Mouse (Mus musculus) heart, adult 2 months (tissue): ENCODE data around the gene Mapk11. TPM values are rescaled to one million over a fixed set of nuclear protein-coding genes. Genes with fewer than 3 reads are reported as not detected.

ENCODE experiments used
- DNase-seq, 2 experiments: peaks; one replicate each; pipeline ENCODE4 v3.0.0; 2021
- H3K27ac ChIP-seq: fragments of 200-600 bp; 2 replicates; pipeline ENCODE4 v1.8.1; 2022
- H3K27me3 ChIP-seq: fragments of 200-500 bp; 2 replicates; pipeline ENCODE4 v1.6.1; 2012; ENCODE audit warnings: mild to moderate bottlenecking, low read length, inconsistent platforms, mixed read lengths; ENCODE audit not compliant: control insufficient read depth, insufficient read depth
- H3K36me3 ChIP-seq: fragments of 200-500 bp; 2 replicates; pipeline ENCODE4 v1.6.1; 2012; ENCODE audit warnings: low read length, inconsistent platforms; ENCODE audit not compliant: control insufficient read depth, insufficient read depth
- H3K4me1 ChIP-seq: fragments of 200-500 bp; 2 replicates; pipeline ENCODE4 v1.6.1; 2011; ENCODE audit warnings: low read length; ENCODE audit not compliant: control insufficient read depth, insufficient read depth
- H3K4me3 ChIP-seq: fragments of 200-600 bp; 2 replicates; pipeline ENCODE4 v1.8.1; 2022
- H3K79me2 ChIP-seq: fragments of 200-500 bp; replicated peaks from 2 replicates; pipeline ENCODE4 v1.6.1; 2012; ENCODE audit warnings: mild to moderate bottlenecking, inconsistent platforms, low read length, moderate library complexity, mixed read lengths; ENCODE audit not compliant: control insufficient read depth, insufficient read depth
- H3K9ac ChIP-seq: fragments of 200-500 bp; 2 replicates; pipeline ENCODE4 v1.6.1; 2012; ENCODE audit warnings: low read depth, mild to moderate bottlenecking, control low read depth, inconsistent platforms, low read length, mixed read lengths
- CTCF ChIP-seq: fragments of 200-600 bp; IDR thresholded peaks from 2 replicates; pipeline ENCODE4 v1.8.1; 2022; ENCODE audit warnings: antibody characterized with exemption, mild to moderate bottlenecking, moderate library complexity
- EP300 ChIP-seq: fragments of 200-500 bp; IDR thresholded peaks from 2 replicates; pipeline ENCODE4 v1.6.1; 2011; ENCODE audit warnings: low read depth, low read length, control low read depth; ENCODE audit not compliant: insufficient read depth
- POLR2A ChIP-seq: fragments of 200-500 bp; IDR thresholded peaks from 2 replicates; pipeline ENCODE4 v1.6.1; 2011; ENCODE audit warnings: mild to moderate bottlenecking, low read depth, low read length, control low read depth; ENCODE audit not compliant: insufficient read depth
- WGBS: fragments of 180-500 bp; shearing (Covaris S2); methylation state at CpG from one replicate; pipeline ENCODE4 v1.1.7; 2018; 5-methylcytosine and 5-hydroxymethylcytosine counted together
- intact Hi-C: fragments of 180-260 bp; cut with DNase I; formaldehyde crosslinking; loops from one replicate; pipeline ENCODE4 v1.15.1; 2025
- polyA plus RNA-seq: library from polyadenylated mRNA; depleted of rRNA; stranded (reverse); fragments of >200 nt; gene quantifications from 2 replicates; pipeline ENCODE4 v1.2.3, GENCODE M21; 2012
- total RNA-seq, 2 experiments: library from RNA; stranded (reverse); gene quantifications; 2 replicates each; pipeline ENCODE4 v1.2.3; 2021

Gene Mapk11
- total and polyA plus RNA-seq, 3 experiments, result 1.9 to 4.7 (median 2.0) TPM

- intact Hi-C loops, result no loop called here
These were observed 23.0 kb upstream of the Mapk11 start for GRCm38 (mm10) chr15:89172276-89172935.

GRCm38 (mm10) chr15:89171526-89172051 is 22.2 kb upstream of the Mapk11 start:
- 86% methylated on average over 5 of the region's 5 CpGs for WGBS

More at GRCm38 (mm10) chr15:89172276-89172935, 23.0 kb upstream of the Mapk11 start:
- no peaks in the 10 kb centered on the region; the same call in 1 of the 2 replicates for H3K36me3 ChIP-seq
- H3K9ac ChIP-seq, result peak overlapping the region; percentile 84
- 42% methylated on average over 17 of the region's 17 CpGs for WGBS
- no peaks in the 10 kb centered on the region for H3K27me3 ChIP-seq
- no peaks in the 10 kb centered on the region for H3K79me2 ChIP-seq
- peak overlapping the region; percentile 83 for H3K27ac ChIP-seq
- peaks cover 20% of the 10 kb centered on the region for H3K4me1 ChIP-seq
- TF ChIP-seq POLR2A (no peak), CTCF (no peak), EP300 (no peak)
- peak overlapping the region; percentile 55 for H3K4me3 ChIP-seq
- no peak for DNase-seq

GRCm38 (mm10) chr15:89170102-89170501 is 20.7 kb upstream of the Mapk11 start:
- Histone ChIP-seq H3K4me1 (peaks cover 11% of the 10 kb centered on the region), H3K9ac (no peak overlapping the region), H3K27me3 (no peaks in the 10 kb centered on the region), H3K4me3 (no peak overlapping the region), H3K27ac (peak overlapping the region; percentile 86), H3K79me2 (no peaks in the 10 kb centered on the region), H3K36me3 (no peaks in the 10 kb centered on the region; the same call in 1 of the 2 replicates)
- WGBS, result 28% methylated on average over 3 of the region's 3 CpGs
- TF ChIP-seq EP300 (peak; percentile 61; the same call in 1 of the 2 replicates), CTCF (no peak), POLR2A (no peak)
- intact Hi-C loops, result no loop called here
- DNase-seq, result peak; percentile 44 to 68

More at GRCm38 (mm10) chr15:89171526-89172051, 22.2 kb upstream of the Mapk11 start:
- intact Hi-C loops, result no loop called here
- TF ChIP-seq CTCF, result no peak
- no peak for TF ChIP-seq POLR2A
- TF ChIP-seq EP300, result no peak
- Histone ChIP-seq H3K27me3 (no peaks in the 10 kb centered on the region), H3K79me2 (no peaks in the 10 kb centered on the region), H3K4me3 (no peak overlapping the region), H3K27ac (peak overlapping the region; percentile 7; the same call in 1 of the 2 replicates), H3K9ac (no peak overlapping the region), H3K4me1 (peaks cover 13% of the 10 kb centered on the region), H3K36me3 (no peaks in the 10 kb centered on the region; the same call in 1 of the 2 replicates)
- DNase-seq, result no peak

GRCm38 (mm10) chr15:89169431-89169830 is 20.0 kb upstream of the Mapk11 start:
- Histone ChIP-seq H3K4me3 (peak overlapping the region; percentile 15; the same call in 1 of the 2 replicates), H3K27ac (peak overlapping the region; percentile 86), H3K4me1 (peaks cover 11% of the 10 kb centered on the region), H3K9ac (no peak overlapping the region; the same call in 1 of the 2 replicates), H3K79me2 (no peaks in the 10 kb centered on the region), H3K36me3 (no peaks in the 10 kb centered on the region; the same call in 1 of the 2 replicates), H3K27me3 (no peaks in the 10 kb centered on the region)
- intact Hi-C loops, result loop anchor here (1.0 kb wide), 1 partner anchor 10 kb away; no protein-coding TSS in a partner anchor
- DNase-seq, result peak; percentile 80 to 88
- WGBS, result 17% methylated on average over 10 of the region's 10 CpGs
- TF ChIP-seq CTCF, result no peak
- peak; percentile 48; the same call in 1 of the 2 replicates for TF ChIP-seq EP300
- TF ChIP-seq POLR2A, result 0 out of 2 replicates have a peak, but pooled peaks have one; percentile 9

GRCm38 (mm10) chr15:89168922-89169321 is 19.5 kb upstream of the Mapk11 start:
- Histone ChIP-seq H3K4me3 (no peak overlapping the region; the same call in 1 of the 2 replicates), H3K4me1 (peaks cover 10% of the 10 kb centered on the region), H3K36me3 (no peaks in the 10 kb centered on the region; the same call in 1 of the 2 replicates), H3K9ac (no peak overlapping the region; the same call in 1 of the 2 replicates), H3K79me2 (no peaks in the 10 kb centered on the region), H3K27ac (peak overlapping the region; percentile 86), H3K27me3 (no peaks in the 10 kb centered on the region)
- 42% methylated on average over 10 of the region's 10 CpGs for WGBS
- no peak for DNase-seq
- TF ChIP-seq POLR2A (no peak), EP300 (no peak), CTCF (no peak)
- intact Hi-C loops, result loop anchor here (1.0 kb wide), 1 partner anchor 10 kb away; no protein-coding TSS in a partner anchor

GRCm38 (mm10) chr15:89165478-89165877 is 16.1 kb upstream of the Mapk11 start:
- no peak for DNase-seq
- Histone ChIP-seq H3K4me3 (no peak overlapping the region), H3K9ac (no peak overlapping the region), H3K27me3 (no peaks in the 10 kb centered on the region), H3K79me2 (no peaks in the 10 kb centered on the region), H3K27ac (no peak overlapping the region), H3K4me1 (peaks cover 9% of the 10 kb centered on the region), H3K36me3 (no peaks in the 10 kb centered on the region; the same call in 1 of the 2 replicates)
- intact Hi-C loops, result no loop called here
- 91% methylated on average over 12 of the region's 12 CpGs for WGBS
- no peak for TF ChIP-seq EP300
- no peak for TF ChIP-seq CTCF
- no peak for TF ChIP-seq POLR2A
